Mouse (Mus musculus): ENCODE data around the gene Tmem11.

Tmem11 gene

GRCm38 (mm10) chr11:60827241-60827945 lies 51.7 kb downstream of the Tmem11 start:
- DNase-seq (ENCODE audit: low spot score) = no peak

DNA sequence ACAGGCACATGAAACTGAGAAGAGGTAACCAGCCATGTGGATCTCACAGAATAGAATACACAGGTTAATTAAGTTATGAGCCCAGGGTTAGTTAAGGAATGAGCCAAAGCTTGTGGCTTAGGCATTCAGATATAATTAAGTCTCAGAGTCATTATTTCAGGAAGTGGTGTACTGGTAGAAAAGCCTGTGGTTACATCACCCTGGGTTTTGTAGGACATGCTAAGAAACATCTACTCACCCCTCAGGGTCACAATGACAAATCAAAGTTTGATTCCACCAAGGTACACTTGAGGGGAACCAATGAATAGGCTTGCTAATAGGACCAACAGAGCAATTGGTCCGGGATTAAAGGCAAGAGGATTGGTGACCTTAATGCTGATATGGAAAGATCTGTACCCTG lies 52.4 kb downstream of the Tmem11 start:
- DNase-seq (ENCODE audit: low spot score) = no peak

GRCm38 (mm10) chr11:60825191-60825590 lies 53.9 kb downstream of the Tmem11 start:
- DNase-seq (ENCODE audit: low spot score) = no peak

GRCm38 (mm10) chr11:60823771-60824170 lies 55.3 kb downstream of the Tmem11 start:
- no peak for DNase-seq (ENCODE audit: low spot score)

GRCm38 (mm10) chr11:60816398-60816797 lies 62.7 kb downstream of the Tmem11 start:
- DNase-seq (ENCODE audit: low spot score) = no peak
